Mouse (Mus musculus): Measurements from ENCODE around the gene Pabpc1l. TPM values are rescaled to one million over a fixed set of nuclear protein-coding genes. Genes with fewer than 3 reads are reported as not detected.
A peak's percentile ranks its signal among the peaks of the same experiment; 100 is the strongest.
"Not testable (repeated sequence)": the region's sequence is repeated elsewhere in the genome, so short reads cannot be mapped to it uniquely, and the experiment has no call there.

Gene Pabpc1l
- polyA plus RNA-seq, 1 experiment from 2014 or later, result 0.96 TPM

DNA sequence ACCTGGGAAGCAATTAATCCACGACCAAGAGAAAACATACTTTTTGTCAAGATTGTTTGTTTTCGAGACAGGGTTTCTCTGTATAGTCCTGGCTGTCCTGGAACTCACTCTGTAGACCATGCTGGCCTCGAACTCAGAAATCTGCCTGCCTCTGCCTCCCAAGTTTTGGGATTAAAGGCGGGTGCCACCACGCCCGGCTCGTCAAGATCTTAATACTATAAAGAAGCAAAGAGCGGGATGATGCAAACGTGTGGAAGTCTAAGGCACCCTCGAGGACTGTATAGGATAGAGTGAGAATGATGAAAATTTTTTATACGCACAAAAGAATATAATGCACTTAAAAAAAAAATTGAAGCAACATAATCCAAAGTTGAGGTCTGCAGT lies 46.2 kb downstream of the Pabpc1l start:
- Histone ChIP-seq H3K9ac (peak overlapping the region; percentile 33; the same call in 1 of the 2 replicates), H3K4me3 (peak overlapping the region; percentile 93), H3K4me2 (peak overlapping the region; percentile 78), H3K36me3 (peaks cover 11% of the 10 kb centered on the region; the same call in 1 of the 2 replicates), H3K4me1 (replicated peaks) (peaks cover 30% of the 10 kb centered on the region), H3K27ac (ENCODE audit: poor library complexity, severe bottlenecking) (peak overlapping the region; percentile 75; the same call in 1 of the 2 replicates)
- WGBS, result 73% methylated on average over 11 of the region's 11 CpGs
- not testable (repeated sequence) for H3K27me3 ChIP-seq (replicated peaks); H3K9me3 ChIP-seq (replicated peaks); ATAC-seq (ENCODE audit: insufficient number of reproducible peaks, low FRiP score)

- 84% methylated on average over 2 of the region's 2 CpGs for WGBS
- H3K27ac ChIP-seq (ENCODE audit: poor library complexity, severe bottlenecking), result no peak overlapping the region
Observed at GRCm38 (mm10) chr2:164072109-164072508, 46.9 kb downstream of the Pabpc1l start.

DNA sequence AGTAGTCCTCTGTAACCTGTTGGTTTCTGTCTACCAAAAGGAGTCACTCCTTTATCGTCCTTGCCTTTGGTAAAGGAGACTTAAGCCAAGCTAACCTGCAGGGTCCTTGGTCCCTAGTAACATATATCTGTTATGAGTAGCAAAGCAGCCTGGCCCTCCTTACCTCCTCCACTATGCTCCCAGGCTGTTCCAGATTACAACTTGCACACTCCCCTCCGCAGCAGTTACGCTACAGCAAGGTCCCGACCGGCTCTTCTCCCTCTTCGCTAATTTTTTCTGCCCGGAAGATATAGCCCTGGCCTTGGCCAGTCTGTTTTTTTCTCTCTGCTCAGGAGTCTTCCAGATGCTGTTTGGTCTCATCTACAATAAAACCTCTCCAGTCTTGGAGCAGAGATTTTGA lies 47.9 kb downstream of the Pabpc1l start:
- Histone ChIP-seq H3K9ac (no peak overlapping the region), H3K27me3 (replicated peaks) (no peaks in the 10 kb centered on the region)
- WGBS, result 83% methylated on average over 7 of the region's 7 CpGs

More at GRCm38 (mm10) chr2:164072109-164072508, 46.9 kb downstream of the Pabpc1l start:
- Histone ChIP-seq H3K9ac (no peak overlapping the region), H3K9me3 (replicated peaks) (no peaks in the 10 kb centered on the region), H3K27me3 (replicated peaks) (no peaks in the 10 kb centered on the region), H3K36me3 (peaks cover 10% of the 10 kb centered on the region; the same call in 1 of the 2 replicates), H3K4me1 (replicated peaks) (peaks cover 33% of the 10 kb centered on the region), H3K4me3 (no peak overlapping the region), H3K4me2 (no peak overlapping the region)
- no peak for ATAC-seq (ENCODE audit: insufficient number of reproducible peaks, low FRiP score)

DNA sequence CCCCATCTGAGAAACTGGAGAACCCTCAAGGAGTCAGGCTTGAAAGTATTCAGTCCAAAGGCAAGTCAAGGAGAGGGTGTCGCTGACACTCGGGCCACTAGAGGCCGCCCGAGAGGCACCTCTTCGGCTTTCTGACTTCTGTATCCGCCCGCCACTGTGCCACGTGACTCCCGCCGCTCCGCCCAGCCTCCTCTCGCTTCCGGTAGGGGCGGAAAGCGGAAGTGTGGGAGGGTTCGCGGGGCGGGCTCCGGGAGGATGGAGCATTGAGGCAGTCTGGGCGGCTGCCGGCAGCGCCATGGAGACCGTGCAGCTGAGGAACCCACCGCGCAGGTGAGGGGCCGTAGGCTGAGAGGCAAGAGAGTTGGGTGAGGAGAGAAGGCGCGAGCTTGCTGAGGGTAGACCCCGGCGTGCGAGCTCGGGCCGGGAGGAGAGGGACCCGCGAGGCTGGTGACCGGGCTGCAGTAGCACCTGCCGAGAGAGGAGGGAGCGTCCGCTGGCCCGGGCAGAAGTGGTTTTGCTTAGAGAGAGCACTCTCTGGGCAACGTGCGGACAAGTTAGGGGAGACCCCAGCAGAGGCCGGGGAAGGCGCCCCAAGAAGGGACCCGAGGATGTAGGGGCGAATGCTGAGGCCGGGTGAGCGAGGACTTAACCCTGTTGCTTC lies 48.8 kb downstream of the Pabpc1l start:
- under 1% methylated on average over 48 of the region's 48 CpGs for WGBS
- ATAC-seq (ENCODE audit: insufficient number of reproducible peaks, low FRiP score), result peak; percentile 90
- H3K9ac ChIP-seq, result peak overlapping the region; percentile 93

More for the DNA sequence above, 47.9 kb downstream of the Pabpc1l start:
- Histone ChIP-seq H3K36me3 (peaks cover 8% of the 10 kb centered on the region; the same call in 1 of the 2 replicates), H3K4me1 (replicated peaks) (peaks cover 33% of the 10 kb centered on the region), H3K27ac (ENCODE audit: poor library complexity, severe bottlenecking) (no peak overlapping the region), H3K9me3 (replicated peaks) (no peaks in the 10 kb centered on the region), H3K4me3 (no peak overlapping the region), H3K4me2 (no peak overlapping the region)
- no peak for ATAC-seq (ENCODE audit: insufficient number of reproducible peaks, low FRiP score)

GRCm38 (mm10) chr2:164075088-164075487 lies 49.8 kb downstream of the Pabpc1l start:
- no peak for ATAC-seq (ENCODE audit: insufficient number of reproducible peaks, low FRiP score)
- peak overlapping the region; percentile 98 for H3K4me3 ChIP-seq

More for the DNA sequence above, 48.8 kb downstream of the Pabpc1l start:
- Histone ChIP-seq H3K4me1 (replicated peaks) (peaks cover 29% of the 10 kb centered on the region), H3K27ac (ENCODE audit: poor library complexity, severe bottlenecking) (peak overlapping the region; percentile 52), H3K9me3 (replicated peaks) (no peaks in the 10 kb centered on the region), H3K27me3 (replicated peaks) (no peaks in the 10 kb centered on the region), H3K4me3 (peak overlapping the region; percentile 98), H3K4me2 (peak overlapping the region; percentile 92), H3K36me3 (peaks cover 6% of the 10 kb centered on the region; the same call in 1 of the 2 replicates)

DNA sequence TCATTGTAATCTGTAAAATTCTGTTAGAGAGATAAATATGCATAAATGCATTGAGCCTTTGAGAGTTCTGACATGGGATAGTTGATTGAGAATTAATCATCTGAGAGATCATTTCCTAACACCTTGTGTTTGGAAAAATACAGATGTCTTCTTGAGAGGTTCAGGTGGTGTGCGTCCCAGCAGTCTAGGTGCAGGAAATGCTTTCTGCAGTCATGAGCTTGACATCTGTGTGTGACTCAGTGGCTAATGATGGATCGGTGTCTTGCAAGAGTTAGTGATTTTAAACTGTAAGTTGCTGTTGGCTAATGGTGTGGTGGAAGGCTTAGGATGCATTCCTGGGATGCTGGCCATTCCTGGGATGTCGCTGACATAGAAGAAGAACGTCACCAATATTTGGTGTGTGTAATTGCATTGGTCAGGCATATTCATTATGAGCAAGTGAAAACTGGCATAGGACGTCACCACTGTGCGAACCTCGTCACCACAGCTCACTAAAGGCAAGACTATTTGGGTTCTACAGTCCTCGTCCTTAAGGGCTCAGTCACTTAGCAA lies 51.7 kb downstream of the Pabpc1l start:
- 71% methylated on average over 8 of the region's 8 CpGs for WGBS
- H3K4me2 ChIP-seq, result no peak overlapping the region
- H3K9ac ChIP-seq, result no peak overlapping the region
- no peak for ATAC-seq (ENCODE audit: insufficient number of reproducible peaks, low FRiP score)
- peaks cover 20% of the 10 kb centered on the region for H3K4me1 ChIP-seq (replicated peaks)
- no peaks in the 10 kb centered on the region for H3K27me3 ChIP-seq (replicated peaks)
- H3K4me3 ChIP-seq, result no peak overlapping the region
- H3K36me3 ChIP-seq, result peaks cover 32% of the 10 kb centered on the region
- no peak overlapping the region for H3K27ac ChIP-seq (ENCODE audit: poor library complexity, severe bottlenecking)
- no peaks in the 10 kb centered on the region for H3K9me3 ChIP-seq (replicated peaks)

More at GRCm38 (mm10) chr2:164075088-164075487, 49.8 kb downstream of the Pabpc1l start:
- H3K27me3 ChIP-seq (replicated peaks), result no peaks in the 10 kb centered on the region
- H3K36me3 ChIP-seq, result peaks cover 14% of the 10 kb centered on the region
- peaks cover 19% of the 10 kb centered on the region for H3K4me1 ChIP-seq (replicated peaks)
- peak overlapping the region; percentile 93 for H3K9ac ChIP-seq
- no peaks in the 10 kb centered on the region for H3K9me3 ChIP-seq (replicated peaks)
- no peak overlapping the region for H3K27ac ChIP-seq (ENCODE audit: poor library complexity, severe bottlenecking)
- 39% methylated on average over 5 of the region's 5 CpGs for WGBS
- H3K4me2 ChIP-seq, result peak overlapping the region; percentile 92

- H3K27ac ChIP-seq (ENCODE audit: poor library complexity, severe bottlenecking), result no peak overlapping the region
- no peak overlapping the region for H3K9ac ChIP-seq
- peaks cover 20% of the 10 kb centered on the region for H3K4me1 ChIP-seq (replicated peaks)
- H3K9me3 ChIP-seq (replicated peaks), result no peaks in the 10 kb centered on the region
- H3K27me3 ChIP-seq (replicated peaks), result no peaks in the 10 kb centered on the region
- H3K4me3 ChIP-seq, result no peak overlapping the region
- H3K36me3 ChIP-seq, result peaks cover 40% of the 10 kb centered on the region
- ATAC-seq (ENCODE audit: insufficient number of reproducible peaks, low FRiP score), result no peak
- no peak overlapping the region for H3K4me2 ChIP-seq
- 76% methylated on average over 5 of the region's 5 CpGs for WGBS
Observed at GRCm38 (mm10) chr2:164077875-164078274, 52.6 kb downstream of the Pabpc1l start.

GRCm38 (mm10) chr2:164079488-164079887 lies 54.2 kb downstream of the Pabpc1l start:
- peaks cover 55% of the 10 kb centered on the region for H3K36me3 ChIP-seq
- peaks cover 19% of the 10 kb centered on the region for H3K4me1 ChIP-seq (replicated peaks)
- H3K27ac ChIP-seq (ENCODE audit: poor library complexity, severe bottlenecking), result no peak overlapping the region
- H3K4me2 ChIP-seq, result no peak overlapping the region
- no peaks in the 10 kb centered on the region for H3K9me3 ChIP-seq (replicated peaks)
- H3K27me3 ChIP-seq (replicated peaks), result no peaks in the 10 kb centered on the region
- ATAC-seq (ENCODE audit: insufficient number of reproducible peaks, low FRiP score), result no peak
- no peak overlapping the region for H3K9ac ChIP-seq
- WGBS, result 83% methylated on average over 6 of the region's 6 CpGs
- no peak overlapping the region for H3K4me3 ChIP-seq

DNA sequence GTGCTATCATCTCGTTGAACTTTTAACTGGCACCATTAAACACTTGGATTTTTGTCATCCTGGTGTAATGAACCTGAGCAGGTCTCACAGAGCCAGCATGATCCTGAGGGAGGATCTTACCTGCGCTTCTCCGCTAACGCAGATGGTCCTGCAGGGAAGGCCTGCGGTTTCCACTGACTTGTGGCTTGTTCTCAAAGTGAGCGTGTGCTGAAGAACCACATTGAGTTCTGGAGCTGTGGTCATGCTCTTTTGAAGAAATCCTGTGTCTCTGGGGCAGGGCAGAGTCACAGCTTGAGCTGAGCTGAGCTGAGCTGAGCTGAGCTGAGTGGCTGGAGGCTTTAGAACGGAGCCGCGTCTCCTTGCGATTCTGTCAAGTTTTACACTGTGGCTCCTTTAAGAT lies 56.3 kb downstream of the Pabpc1l start:
- WGBS, result 89% methylated on average over 10 of the region's 10 CpGs
- H3K4me1 ChIP-seq (replicated peaks), result peaks cover 8% of the 10 kb centered on the region
- no peak for ATAC-seq (ENCODE audit: insufficient number of reproducible peaks, low FRiP score)
- no peak overlapping the region for H3K9ac ChIP-seq
- no peak overlapping the region for H3K4me3 ChIP-seq
- H3K9me3 ChIP-seq (replicated peaks), result no peaks in the 10 kb centered on the region
- H3K36me3 ChIP-seq, result peaks cover 55% of the 10 kb centered on the region
- H3K27me3 ChIP-seq (replicated peaks), result no peaks in the 10 kb centered on the region
- no peak overlapping the region for H3K4me2 ChIP-seq
- no peak overlapping the region for H3K27ac ChIP-seq (ENCODE audit: poor library complexity, severe bottlenecking)

GRCm38 (mm10) chr2:164082175-164082574 lies 56.9 kb downstream of the Pabpc1l start:
- WGBS, result 55% methylated on average over 10 of the region's 10 CpGs
- Histone ChIP-seq H3K4me3 (no peak overlapping the region), H3K4me1 (replicated peaks) (peaks cover 4% of the 10 kb centered on the region; the same call in 1 of the 2 replicates), H3K36me3 (peaks cover 61% of the 10 kb centered on the region), H3K4me2 (no peak overlapping the region), H3K9ac (no peak overlapping the region), H3K9me3 (replicated peaks) (no peaks in the 10 kb centered on the region), H3K27me3 (replicated peaks) (no peaks in the 10 kb centered on the region), H3K27ac (ENCODE audit: poor library complexity, severe bottlenecking) (no peak overlapping the region)
- ATAC-seq (ENCODE audit: insufficient number of reproducible peaks, low FRiP score), result no peak

DNA sequence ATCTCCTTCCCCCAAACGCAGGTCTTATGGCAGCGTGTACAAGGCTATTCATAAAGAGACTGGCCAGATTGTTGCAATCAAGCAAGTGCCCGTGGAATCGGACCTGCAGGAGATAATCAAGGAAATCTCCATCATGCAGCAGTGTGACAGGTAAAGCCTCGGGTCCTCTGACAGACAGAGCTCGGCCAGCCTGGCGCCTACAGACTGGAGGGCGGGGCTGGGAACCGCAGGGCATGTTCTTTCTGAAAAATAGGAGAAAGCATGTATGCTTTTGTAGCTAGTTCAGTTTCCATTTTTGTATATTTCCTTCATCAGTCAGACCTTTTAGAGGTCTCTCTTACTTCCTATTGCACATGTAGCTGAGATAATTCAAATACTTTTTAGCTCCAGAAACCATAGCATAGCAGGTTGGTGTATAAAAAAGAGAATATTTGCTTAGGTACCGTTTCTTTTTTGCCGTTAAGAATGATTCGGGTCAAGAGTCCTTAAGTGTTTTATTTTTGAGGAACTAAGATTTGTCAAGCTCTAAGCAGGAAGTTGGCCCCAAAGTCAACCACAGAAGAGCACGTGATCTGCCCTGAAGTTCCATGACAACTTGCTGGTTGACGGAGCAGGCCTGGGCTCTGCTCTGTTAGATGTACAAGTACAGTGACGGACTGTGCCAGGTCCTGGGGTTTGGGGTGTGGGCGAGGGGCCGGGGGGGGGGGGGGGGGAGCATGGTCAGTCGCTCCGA lies 58.5 kb downstream of the Pabpc1l start:
- peaks cover 4% of the 10 kb centered on the region; the same call in 1 of the 2 replicates for H3K4me1 ChIP-seq (replicated peaks)
- H3K27me3 ChIP-seq (replicated peaks), result no peaks in the 10 kb centered on the region
- no peak overlapping the region for H3K27ac ChIP-seq (ENCODE audit: poor library complexity, severe bottlenecking)
- peaks cover 76% of the 10 kb centered on the region for H3K36me3 ChIP-seq
- H3K4me3 ChIP-seq, result no peak overlapping the region
- WGBS, result 86% methylated on average over 19 of the region's 19 CpGs
- no peak for ATAC-seq (ENCODE audit: insufficient number of reproducible peaks, low FRiP score)
- no peaks in the 10 kb centered on the region for H3K9me3 ChIP-seq (replicated peaks)
- no peak overlapping the region for H3K4me2 ChIP-seq
- no peak overlapping the region for H3K9ac ChIP-seq

Measured in heart, embryonic 12.5 days (tissue).